Mouse (Mus musculus) lung, postnatal 36 days (tissue): ENCODE measurements around the gene Olfr1014.

Experiments
- DNase-seq: peaks from one replicate; pipeline ENCODE4 v3.0.0; 2022; ENCODE audit warnings: mixed read lengths

Gene Olfr1014

GRCm38 (mm10) chr2:85772413-85772812, at the start of gene Olfr1014:
Gene Olfr1014 (plus strand): TSS chr2:85772713.
- no peak for DNase-seq

GRCm38 (mm10) chr2:85725793-85726192, 46.7 kb upstream of the Olfr1014 start:
- no peak for DNase-seq

- no peak for DNase-seq
These were observed 18.7 kb upstream of the Olfr1014 start for GRCm38 (mm10) chr2:85753822-85754221.

- DNase-seq = no peak
These were observed 9.8 kb upstream of the Olfr1014 start, which contains the start of gene Olfr1012 for GRCm38 (mm10) chr2:85762666-85763065. Gene Olfr1012 (minus strand): TSS chr2:85762766.

- no peak for DNase-seq
These were observed 5.7 kb upstream of the Olfr1014 start, which contains the start of gene Olfr1013 for GRCm38 (mm10) chr2:85766798-85767197. Gene Olfr1013 (plus strand): TSS chr2:85767098.

DNA sequence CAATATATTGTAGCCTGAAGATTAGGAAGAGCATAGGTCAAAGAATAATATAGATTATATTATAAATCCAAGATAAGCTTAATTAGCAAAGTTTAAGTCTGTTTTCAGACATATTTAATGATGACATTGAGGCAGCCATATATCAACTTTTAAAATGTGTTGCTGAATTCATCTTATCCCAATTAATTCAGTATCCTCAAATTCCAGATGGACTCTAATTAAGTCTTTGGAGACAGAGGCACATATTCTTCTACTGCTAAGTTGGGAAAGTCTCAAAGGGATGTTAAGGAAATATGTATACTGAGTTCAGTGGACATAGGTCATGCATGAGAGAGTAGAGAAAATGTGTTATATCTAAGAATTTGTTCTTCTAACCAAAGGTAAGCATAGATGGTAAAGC, 9.2 kb downstream of the Olfr1014 start, which contains the start of gene Olfr1015:
Gene Olfr1015 (plus strand): TSS at position 301 of the 400 bp plus-strand sequence.
- DNase-seq = no peak

GRCm38 (mm10) chr2:85792331-85792730, 19.8 kb downstream of the Olfr1014 start:
- DNase-seq = no peak

- DNase-seq = no peak
These were observed 29.9 kb downstream of the Olfr1014 start, which contains the start of gene Olfr1016 for GRCm38 (mm10) chr2:85802444-85802843. Gene Olfr1016 (minus strand): TSS chr2:85802544.

DNA sequence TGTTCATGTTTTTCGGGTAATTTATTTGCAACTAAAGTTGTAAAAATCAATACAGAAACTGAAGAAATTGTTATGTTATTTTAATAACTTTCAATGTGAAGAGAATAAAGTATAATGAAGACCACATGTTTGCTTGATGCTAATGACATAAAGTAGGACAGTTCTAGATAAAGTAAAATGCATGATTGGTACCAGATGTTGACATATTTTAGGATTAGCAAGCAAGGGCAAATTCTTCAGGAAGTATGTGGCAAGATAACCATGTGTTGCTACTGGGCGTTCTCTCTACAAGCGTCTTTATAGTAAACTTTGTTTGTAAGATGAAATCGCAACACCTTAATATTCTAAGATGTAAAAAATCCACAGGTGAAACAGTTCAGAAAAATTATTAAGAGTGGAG, 32.0 kb downstream of the Olfr1014 start:
- DNase-seq = no peak

GRCm38 (mm10) chr2:85818179-85818578, 45.7 kb downstream of the Olfr1014 start, which contains the start of gene Olfr1018:
Gene Olfr1018 (plus strand): TSS chr2:85818479.
- no peak for DNase-seq
